Mouse (Mus musculus) hindbrain, embryonic 14.5 days (tissue): Measurements from ENCODE around the gene Dynlt1c. TPM values are rescaled to one million over a fixed set of nuclear protein-coding genes. Genes with fewer than 3 reads are reported as not detected.
A peak's percentile ranks its signal among the peaks of the same experiment; 100 is the strongest.
"Not testable (repeated sequence)": the region's sequence is repeated elsewhere in the genome, so short reads cannot be mapped to it uniquely, and the experiment has no call there.

ENCODE experiments used
- ATAC-seq: fragments of 200-750 bp; cut with Nextera tagmentation; 2 replicates; pipeline ENCODE4 v1.8.0; 2017; ENCODE audit warnings: moderate number of reproducible peaks, mild to moderate bottlenecking, moderate TSS enrichment, moderate library complexity; ENCODE audit not compliant: low FRiP score
- DNase-seq: peaks from one replicate; pipeline ENCODE4 v3.0.0-alpha.2; 2015; ENCODE audit warnings: low spot score
- H3K27ac ChIP-seq: fragments of 300-500 bp; sonication (generic); 2 replicates; pipeline ENCODE4 v1.5.1; 2014; ENCODE audit warnings: mild to moderate bottlenecking, moderate library complexity
- H3K27me3 ChIP-seq: fragments of 300-500 bp; sonication (generic); 2 replicates; pipeline ENCODE4 v1.6.1; 2014; ENCODE audit warnings: mild to moderate bottlenecking, low read length, mixed read lengths; ENCODE audit not compliant: control insufficient read depth, insufficient read depth
- H3K36me3 ChIP-seq: fragments of 300-500 bp; sonication (generic); replicated peaks from 2 replicates; pipeline ENCODE4 v1.6.1; 2014; ENCODE audit not compliant: control insufficient read depth, insufficient read depth
- H3K4me1 ChIP-seq: fragments of 300-500 bp; sonication (generic); replicated peaks from 2 replicates; pipeline ENCODE4 v1.6.1; 2014; ENCODE audit warnings: antibody characterized with exemption, low read length, mixed read lengths; ENCODE audit not compliant: control insufficient read depth, insufficient read depth
- H3K4me2 ChIP-seq: fragments of 300-500 bp; sonication (generic); replicated peaks from 2 replicates; pipeline ENCODE4 v1.6.1; 2014; ENCODE audit warnings: mild to moderate bottlenecking, moderate library complexity
- H3K4me3 ChIP-seq: fragments of 300-500 bp; sonication (generic); replicated peaks from 2 replicates; pipeline ENCODE4 v1.5.1; 2014; ENCODE audit warnings: mild to moderate bottlenecking, low read length
- H3K9ac ChIP-seq: fragments of 300-500 bp; sonication (generic); 2 replicates; pipeline ENCODE4 v1.6.1; 2014
- H3K9me3 ChIP-seq: fragments of 300-500 bp; sonication (generic); 2 replicates; pipeline ENCODE4 v1.6.1; 2016; ENCODE audit warnings: low read length; ENCODE audit not compliant: control insufficient read depth
- WGBS: fragments of 180-500 bp; shearing (Covaris S2); extraction: QIAGEN DNeasy Blood & Tissue Kit; methylation state at CpG from one replicate; pipeline ENCODE4 v1.1.7; 2014; 5-methylcytosine and 5-hydroxymethylcytosine counted together
- polyA plus RNA-seq: library from polyadenylated mRNA; unstranded; fragments of >200 nt; fragmentation: Nextera tagmentation; extraction: Ambion mirVana; gene quantifications from 2 replicates; pipeline ENCODE4 v1.2.1, GENCODE M21; 2014

The Dynlt1c gene
- polyA plus RNA-seq, 1 experiment from 2014 or later = 46.8 TPM

- not testable (repeated sequence) for H3K4me1 ChIP-seq, H3K27ac ChIP-seq, H3K9me3 ChIP-seq, H3K9ac ChIP-seq, ATAC-seq, H3K27me3 ChIP-seq, H3K4me2 ChIP-seq, H3K36me3 ChIP-seq, H3K4me3 ChIP-seq
- 91% methylated on average over 4 of the region's 4 CpGs for WGBS
- peak; percentile 20 for DNase-seq
Measured at GRCm38 (mm10) chr17:6644673-6645072, 43.2 kb downstream of the Dynlt1c start.

GRCm38 (mm10) chr17:6645668-6646067 lies 44.2 kb downstream of the Dynlt1c start:
- not testable (repeated sequence) for H3K27me3 ChIP-seq

GRCm38 (mm10) chr17:6646841-6647240 lies 45.4 kb downstream of the Dynlt1c start:
- ATAC-seq, H3K9ac ChIP-seq, H3K4me1 ChIP-seq, H3K36me3 ChIP-seq, H3K27ac ChIP-seq, H3K4me2 ChIP-seq, H3K4me3 ChIP-seq, H3K27me3 ChIP-seq, DNase-seq, H3K9me3 ChIP-seq: not testable (repeated sequence)
- 98% methylated on average over 8 of the region's 8 CpGs for WGBS

More at GRCm38 (mm10) chr17:6645668-6646067, 44.2 kb downstream of the Dynlt1c start:
- not testable (repeated sequence) for H3K4me3 ChIP-seq, H3K36me3 ChIP-seq, H3K4me2 ChIP-seq, H3K4me1 ChIP-seq, H3K9ac ChIP-seq, ATAC-seq, DNase-seq, H3K27ac ChIP-seq, H3K9me3 ChIP-seq
- WGBS = 93% methylated on average over 3 of the region's 4 CpGs

GRCm38 (mm10) chr17:6647452-6647851 lies 46.0 kb downstream of the Dynlt1c start:
- not testable (repeated sequence) for H3K4me3 ChIP-seq, H3K9ac ChIP-seq, H3K27me3 ChIP-seq, H3K27ac ChIP-seq, H3K4me1 ChIP-seq, H3K36me3 ChIP-seq, DNase-seq, H3K4me2 ChIP-seq, H3K9me3 ChIP-seq, ATAC-seq
- WGBS = 88% methylated on average over 3 of the region's 3 CpGs

GRCm38 (mm10) chr17:6650904-6651565 lies 49.6 kb downstream of the Dynlt1c start:
- not testable (repeated sequence) for H3K4me3 ChIP-seq, H3K36me3 ChIP-seq, H3K4me1 ChIP-seq, H3K9ac ChIP-seq, H3K27me3 ChIP-seq, H3K9me3 ChIP-seq, ATAC-seq, H3K27ac ChIP-seq, H3K4me2 ChIP-seq
- peak; percentile 18 for DNase-seq
- 86% methylated on average over 5 of the region's 7 CpGs for WGBS

GRCm38 (mm10) chr17:6653341-6653946 lies 52.0 kb downstream of the Dynlt1c start:
- H3K27me3 ChIP-seq, H3K9ac ChIP-seq: not testable (repeated sequence)

GRCm38 (mm10) chr17:6655087-6655511 lies 53.6 kb downstream of the Dynlt1c start:
- not testable (repeated sequence) for H3K4me1 ChIP-seq, H3K27me3 ChIP-seq, H3K9me3 ChIP-seq, H3K36me3 ChIP-seq
- under 1% methylated on average over 35 of the region's 36 CpGs for WGBS
- DNase-seq (peak; percentile 94), ATAC-seq (peak; percentile 93)
- H3K9ac ChIP-seq = peak overlapping the region; percentile 68
- peak overlapping the region; percentile 93 for H3K27ac ChIP-seq
- H3K4me2 ChIP-seq = peak overlapping the region; percentile 49
- H3K4me3 ChIP-seq = peak overlapping the region; percentile 44

More at GRCm38 (mm10) chr17:6653341-6653946, 52.0 kb downstream of the Dynlt1c start:
- not testable (repeated sequence) for ATAC-seq, H3K9me3 ChIP-seq, DNase-seq, H3K4me2 ChIP-seq, H3K4me3 ChIP-seq, H3K36me3 ChIP-seq, H3K4me1 ChIP-seq, H3K27ac ChIP-seq
- WGBS = 79% methylated on average over 4 of the region's 5 CpGs

- Histone ChIP-seq H3K4me3 (peak within 1 kb of the TSS; percentile 44), H3K27ac (peak within 1 kb of the TSS; percentile 93), H3K4me2 (peak within 1 kb of the TSS; percentile 49), H3K9ac (peak within 1 kb of the TSS; percentile 68)
- not testable (repeated sequence) for H3K27me3 ChIP-seq, H3K9me3 ChIP-seq, H3K36me3 ChIP-seq, H3K4me1 ChIP-seq
- DNase-seq (peak; percentile 24), ATAC-seq (peak; percentile 96)
- WGBS = 2% methylated on average over 20 of the region's 33 CpGs
Measured at GRCm38 (mm10) chr17:6655567-6656281, 54.3 kb downstream of the Dynlt1c start, which contains the start of gene Dynlt1f. Dynlt1f (minus strand) TSS chr17:6655900.

GRCm38 (mm10) chr17:6656471-6656870 lies 55.0 kb downstream of the Dynlt1c start:
- not testable (repeated sequence) for H3K36me3 ChIP-seq, H3K4me2 ChIP-seq, H3K9ac ChIP-seq, H3K27me3 ChIP-seq, DNase-seq, H3K4me1 ChIP-seq, H3K4me3 ChIP-seq, H3K27ac ChIP-seq, ATAC-seq, H3K9me3 ChIP-seq
- WGBS = 95% methylated on average over 1 of the region's 3 CpGs
